Mouse (Mus musculus): Measurements from ENCODE around the gene Taf9. TPM values are rescaled to one million over a fixed set of nuclear protein-coding genes. Genes with fewer than 3 reads are reported as not detected.

Taf9 gene
- polyA plus RNA-seq, 1 experiment from 2014 or later = 15.9 TPM

- H3K4me1 ChIP-seq (replicated peaks) = no peaks in the 10 kb centered on the region
- 72% methylated on average over 15 of the region's 15 CpGs for WGBS (ENCODE audit: insufficient replicate concordance)
- no peaks in the 10 kb centered on the region for H3K27me3 ChIP-seq
- H3K36me3 ChIP-seq = peaks cover 6% of the 10 kb centered on the region; the same call in 1 of the 2 replicates
- no peak for DNase-seq
- no peak for ATAC-seq (ENCODE audit: low read depth)
- H3K27ac ChIP-seq = peak overlapping the region; percentile 23; the same call in 1 of the 2 replicates
- H3K4me2 ChIP-seq = no peak overlapping the region
- no peaks in the 10 kb centered on the region for H3K9me3 ChIP-seq (replicated peaks)
- no peak overlapping the region for H3K9ac ChIP-seq
- no peak overlapping the region; the same call in 1 of the 2 replicates for H3K4me3 ChIP-seq (replicated peaks)
These were observed 24.7 kb downstream of the Taf9 start for GRCm38 (mm10) chr13:100675936-100676635.

- H3K9ac ChIP-seq = no peak overlapping the region
- H3K4me2 ChIP-seq = no peak overlapping the region
- no peaks in the 10 kb centered on the region for H3K4me1 ChIP-seq (replicated peaks)
- H3K27ac ChIP-seq = no peak overlapping the region
- H3K36me3 ChIP-seq = peaks cover 6% of the 10 kb centered on the region; the same call in 1 of the 2 replicates
- DNase-seq (no peak), ATAC-seq (ENCODE audit: low read depth) (no peak)
- H3K27me3 ChIP-seq = no peaks in the 10 kb centered on the region
- no peak overlapping the region for H3K4me3 ChIP-seq (replicated peaks)
- WGBS (ENCODE audit: insufficient replicate concordance) = 71% methylated on average over 8 of the region's 8 CpGs
- no peaks in the 10 kb centered on the region for H3K9me3 ChIP-seq (replicated peaks)
These were observed 30.2 kb downstream of the Taf9 start for GRCm38 (mm10) chr13:100681615-100682014.

GRCm38 (mm10) chr13:100682837-100683236 is 31.5 kb downstream of the Taf9 start:
- WGBS (ENCODE audit: insufficient replicate concordance) = 60% methylated on average over 2 of the region's 2 CpGs
- Histone ChIP-seq H3K27me3 (no peaks in the 10 kb centered on the region), H3K36me3 (peaks cover 4% of the 10 kb centered on the region; the same call in 1 of the 2 replicates), H3K4me3 (replicated peaks) (no peak overlapping the region), H3K4me2 (no peak overlapping the region), H3K9me3 (replicated peaks) (no peaks in the 10 kb centered on the region), H3K4me1 (replicated peaks) (no peaks in the 10 kb centered on the region), H3K27ac (no peak overlapping the region), H3K9ac (no peak overlapping the region)
- no peak for ATAC-seq (ENCODE audit: low read depth)
- DNase-seq = no peak

- 66% methylated on average over 2 of the region's 2 CpGs for WGBS (ENCODE audit: insufficient replicate concordance)
- Histone ChIP-seq H3K4me1 (replicated peaks) (no peaks in the 10 kb centered on the region), H3K9ac (no peak overlapping the region), H3K4me2 (no peak overlapping the region), H3K4me3 (replicated peaks) (no peak overlapping the region), H3K27ac (no peak overlapping the region), H3K27me3 (no peaks in the 10 kb centered on the region), H3K9me3 (replicated peaks) (no peaks in the 10 kb centered on the region), H3K36me3 (no peaks in the 10 kb centered on the region)
- ATAC-seq (ENCODE audit: low read depth) = no peak
- peak; percentile 19 for DNase-seq
These were observed 33.0 kb downstream of the Taf9 start for GRCm38 (mm10) chr13:100684355-100684754.

- WGBS (ENCODE audit: insufficient replicate concordance) = 57% methylated on average over 7 of the region's 7 CpGs
- ATAC-seq (ENCODE audit: low read depth) = no peak
- H3K9ac ChIP-seq = no peak overlapping the region
- no peaks in the 10 kb centered on the region for H3K9me3 ChIP-seq (replicated peaks)
- H3K27me3 ChIP-seq = no peaks in the 10 kb centered on the region
- no peak overlapping the region for H3K27ac ChIP-seq
- peak; percentile 10 for DNase-seq
- H3K4me1 ChIP-seq (replicated peaks) = no peaks in the 10 kb centered on the region
- H3K4me3 ChIP-seq (replicated peaks) = no peak overlapping the region
- peaks cover 7% of the 10 kb centered on the region; the same call in 1 of the 2 replicates for H3K36me3 ChIP-seq
- H3K4me2 ChIP-seq = no peak overlapping the region
These were observed 36.1 kb downstream of the Taf9 start for GRCm38 (mm10) chr13:100687513-100687912.

- H3K36me3 ChIP-seq = peaks cover 61% of the 10 kb centered on the region
- no peak overlapping the region for H3K9ac ChIP-seq
- H3K27me3 ChIP-seq = no peaks in the 10 kb centered on the region
- no peak for ATAC-seq (ENCODE audit: low read depth)
- no peak overlapping the region for H3K4me2 ChIP-seq
- no peaks in the 10 kb centered on the region for H3K4me1 ChIP-seq (replicated peaks)
- WGBS (ENCODE audit: insufficient replicate concordance) = 68% methylated on average over 3 of the region's 3 CpGs
- H3K4me3 ChIP-seq (replicated peaks) = no peak overlapping the region
- no peaks in the 10 kb centered on the region for H3K9me3 ChIP-seq (replicated peaks)
- no peak overlapping the region for H3K27ac ChIP-seq
- DNase-seq = no peak
These were observed 46.2 kb downstream of the Taf9 start for GRCm38 (mm10) chr13:100697541-100697940.

- Histone ChIP-seq H3K9ac (no peak overlapping the region), H3K4me1 (replicated peaks) (no peaks in the 10 kb centered on the region), H3K4me2 (no peak overlapping the region), H3K36me3 (peaks cover 74% of the 10 kb centered on the region), H3K27me3 (no peaks in the 10 kb centered on the region), H3K9me3 (replicated peaks) (no peaks in the 10 kb centered on the region), H3K4me3 (replicated peaks) (no peak overlapping the region), H3K27ac (no peak overlapping the region)
- ATAC-seq (ENCODE audit: low read depth) = no peak
- DNase-seq = no peak
- WGBS (ENCODE audit: insufficient replicate concordance) = 93% methylated on average over 10 of the region's 10 CpGs
These were observed 47.5 kb downstream of the Taf9 start for GRCm38 (mm10) chr13:100698866-100699265.

- Histone ChIP-seq H3K36me3 (peaks cover 88% of the 10 kb centered on the region), H3K9ac (no peak overlapping the region), H3K4me2 (no peak overlapping the region), H3K9me3 (replicated peaks) (no peaks in the 10 kb centered on the region), H3K27ac (no peak overlapping the region), H3K4me3 (replicated peaks) (no peak overlapping the region), H3K27me3 (no peaks in the 10 kb centered on the region), H3K4me1 (replicated peaks) (no peaks in the 10 kb centered on the region)
- no peak for ATAC-seq (ENCODE audit: low read depth)
- WGBS (ENCODE audit: insufficient replicate concordance) = 86% methylated on average over 2 of the region's 2 CpGs
- no peak for DNase-seq
These were observed 52.1 kb downstream of the Taf9 start for GRCm38 (mm10) chr13:100703468-100703867.

Other genes starting within 250 kb of the Taf9 start
- gene Naip1, start 198.7 kb upstream of the Taf9 start, polyA plus RNA-seq (2015; fragmentation: Nextera tagmentation; extraction: Ambion mirVana) = not detected in 2 replicates
- gene Gtf2h2, start 159.0 kb upstream of the Taf9 start, polyA plus RNA-seq (2015; fragmentation: Nextera tagmentation; extraction: Ambion mirVana) = 42.5 and 47.7 TPM in 2 replicates
- 5.3 and 6.4 TPM in 2 replicates for gene Ocln, start 98.9 kb upstream of the Taf9 start, polyA plus RNA-seq (2015; fragmentation: Nextera tagmentation; extraction: Ambion mirVana)
- gene Marveld2, start 34.6 kb upstream of the Taf9 start, polyA plus RNA-seq (2015; fragmentation: Nextera tagmentation; extraction: Ambion mirVana) = 6.0 and 6.4 TPM in 2 replicates
- 219 and 231 TPM in 2 replicates for gene Ak6, start 600 bp upstream of the Taf9 start, polyA plus RNA-seq (2015; fragmentation: Nextera tagmentation; extraction: Ambion mirVana)
- 15.2 and 18.6 TPM in 2 replicates for gene Rad17, start 528 bp upstream of the Taf9 start, polyA plus RNA-seq (2015; fragmentation: Nextera tagmentation; extraction: Ambion mirVana)
- 5.3 and 6.0 TPM in 2 replicates for gene Ccdc125, start 18.1 kb downstream of the Taf9 start, polyA plus RNA-seq (2015; fragmentation: Nextera tagmentation; extraction: Ambion mirVana)
- 49.1 and 54.9 TPM in 2 replicates for gene Cdk7, start 79.4 kb downstream of the Taf9 start, polyA plus RNA-seq (2015; fragmentation: Nextera tagmentation; extraction: Ambion mirVana)
- 159 and 167 TPM in 2 replicates for gene Mrps36, start 93.1 kb downstream of the Taf9 start, polyA plus RNA-seq (2015; fragmentation: Nextera tagmentation; extraction: Ambion mirVana)
- 46.2 and 57.1 TPM in 2 replicates for gene Cenph, start 124.3 kb downstream of the Taf9 start, polyA plus RNA-seq (2015; fragmentation: Nextera tagmentation; extraction: Ambion mirVana)
- 277 and 297 TPM in 2 replicates for gene Ccnb1, start 135.0 kb downstream of the Taf9 start, polyA plus RNA-seq (2015; fragmentation: Nextera tagmentation; extraction: Ambion mirVana)
- 27.0 and 34.3 TPM in 2 replicates for gene Slc30a5, start 181.8 kb downstream of the Taf9 start, polyA plus RNA-seq (2015; fragmentation: Nextera tagmentation; extraction: Ambion mirVana)